Mouse (Mus musculus): ENCODE data around the gene Npy4r. TPM values are rescaled to one million over a fixed set of nuclear protein-coding genes. Genes with fewer than 3 reads are reported as not detected.

Npy4r gene
- polyA plus RNA-seq, 1 experiment from 2014 or later, result not detected

DNA sequence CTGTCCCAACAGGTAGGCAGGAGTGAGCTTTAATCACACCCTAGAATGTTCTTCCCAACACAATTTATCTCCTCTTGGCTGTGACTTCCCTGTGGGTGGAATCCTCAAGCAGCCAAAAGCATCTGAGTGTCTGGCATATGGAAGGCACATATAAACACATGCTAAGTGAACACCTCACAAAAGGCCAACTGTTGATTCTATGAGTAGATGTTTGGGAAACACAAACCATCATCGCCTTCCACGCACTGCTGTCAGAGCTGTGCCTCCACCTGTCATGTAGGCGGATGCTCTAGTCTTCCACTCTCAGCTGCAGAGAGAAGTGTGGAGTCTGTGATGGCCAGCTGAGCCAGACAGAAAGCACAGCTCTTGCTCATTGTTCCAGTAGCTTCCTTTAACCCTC, 27.1 kb upstream of the Npy4r start:
- H3K4me2 ChIP-seq, result no peak overlapping the region
- H3K27ac ChIP-seq (ENCODE audit: low read depth, low read length), result no peak overlapping the region
- H3K9ac ChIP-seq (ENCODE audit: low read length), result no peak overlapping the region
- H3K36me3 ChIP-seq (ENCODE audit: control insufficient read depth, insufficient read depth, low read length), result no peaks in the 10 kb centered on the region
- no peaks in the 10 kb centered on the region for H3K27me3 ChIP-seq (ENCODE audit: control insufficient read depth, insufficient read depth, low read length)
- H3K4me1 ChIP-seq (ENCODE audit: control insufficient read depth, insufficient read depth, low read length), result no peaks in the 10 kb centered on the region
- no peak overlapping the region for H3K4me3 ChIP-seq (ENCODE audit: low read depth, low read length)
- H3K9me3 ChIP-seq (ENCODE audit: control insufficient read depth, low read length), result no peaks in the 10 kb centered on the region
- ATAC-seq (ENCODE audit: low FRiP score), result no peak
- WGBS, result 88% methylated on average over 3 of the region's 3 CpGs
- no peak for DNase-seq (ENCODE audit: low spot score, missing footprints)

DNA sequence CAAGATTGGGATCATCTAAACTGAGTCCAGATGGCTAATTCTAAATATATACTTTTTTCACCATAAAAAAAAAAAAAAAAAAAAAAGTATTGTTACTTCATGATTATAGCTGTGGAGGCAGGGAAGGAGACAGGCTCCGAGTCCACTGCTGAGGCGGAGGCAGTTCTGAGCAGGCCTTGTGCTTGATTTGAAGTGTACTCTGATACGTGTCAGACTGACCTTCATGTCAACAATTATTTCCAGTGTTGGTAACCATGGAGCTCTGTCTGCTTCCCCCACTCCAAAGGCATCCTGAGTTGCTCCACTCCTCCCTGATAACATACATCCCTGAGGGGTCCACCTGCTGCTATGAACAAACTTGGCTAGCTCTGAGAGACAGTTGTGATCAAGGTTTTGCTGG, 18.8 kb upstream of the Npy4r start:
- H3K27me3 ChIP-seq (ENCODE audit: control insufficient read depth, insufficient read depth, low read length), result no peaks in the 10 kb centered on the region
- H3K4me3 ChIP-seq (ENCODE audit: low read depth, low read length), result no peak overlapping the region
- H3K9ac ChIP-seq (ENCODE audit: low read length), result no peak overlapping the region
- H3K9me3 ChIP-seq (ENCODE audit: control insufficient read depth, low read length), result no peaks in the 10 kb centered on the region
- DNase-seq (ENCODE audit: low spot score, missing footprints) (no peak), ATAC-seq (ENCODE audit: low FRiP score) (no peak)
- H3K36me3 ChIP-seq (ENCODE audit: control insufficient read depth, insufficient read depth, low read length), result no peaks in the 10 kb centered on the region
- H3K27ac ChIP-seq (ENCODE audit: low read depth, low read length), result no peak overlapping the region
- WGBS, result 96% methylated on average over 3 of the region's 3 CpGs
- H3K4me1 ChIP-seq (ENCODE audit: control insufficient read depth, insufficient read depth, low read length), result no peaks in the 10 kb centered on the region
- H3K4me2 ChIP-seq, result no peak overlapping the region

DNA sequence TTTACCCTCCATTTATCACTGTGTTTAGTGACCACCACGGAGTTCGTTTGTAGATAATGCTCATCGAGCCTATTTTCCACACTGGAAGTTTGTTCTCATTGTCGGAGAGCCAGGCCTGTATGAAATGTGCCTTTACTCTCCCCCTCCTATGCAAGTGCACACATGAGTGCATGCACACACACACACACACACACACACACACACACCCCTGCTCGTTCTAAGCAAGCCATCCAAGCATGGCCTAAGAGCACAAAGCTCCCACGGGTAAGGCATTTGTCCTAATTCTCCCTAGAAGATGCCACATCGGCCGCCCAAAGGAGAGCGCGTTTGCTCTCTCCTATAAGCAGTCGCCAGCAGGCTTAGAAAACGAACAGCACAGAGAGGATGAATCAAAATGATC, 3.5 kb upstream of the Npy4r start:
- no peak for DNase-seq (ENCODE audit: low spot score, missing footprints)
- Histone ChIP-seq H3K4me1 (ENCODE audit: control insufficient read depth, insufficient read depth, low read length) (no peaks in the 10 kb centered on the region), H3K4me2 (no peak overlapping the region), H3K36me3 (ENCODE audit: control insufficient read depth, insufficient read depth, low read length) (no peaks in the 10 kb centered on the region), H3K9ac (ENCODE audit: low read length) (no peak overlapping the region), H3K27ac (ENCODE audit: low read depth, low read length) (no peak overlapping the region), H3K9me3 (ENCODE audit: control insufficient read depth, low read length) (no peaks in the 10 kb centered on the region), H3K4me3 (ENCODE audit: low read depth, low read length) (no peak overlapping the region), H3K27me3 (ENCODE audit: control insufficient read depth, insufficient read depth, low read length) (no peaks in the 10 kb centered on the region)
- 54% methylated on average over 12 of the region's 12 CpGs for WGBS
- no peak for ATAC-seq (ENCODE audit: low FRiP score)

DNA sequence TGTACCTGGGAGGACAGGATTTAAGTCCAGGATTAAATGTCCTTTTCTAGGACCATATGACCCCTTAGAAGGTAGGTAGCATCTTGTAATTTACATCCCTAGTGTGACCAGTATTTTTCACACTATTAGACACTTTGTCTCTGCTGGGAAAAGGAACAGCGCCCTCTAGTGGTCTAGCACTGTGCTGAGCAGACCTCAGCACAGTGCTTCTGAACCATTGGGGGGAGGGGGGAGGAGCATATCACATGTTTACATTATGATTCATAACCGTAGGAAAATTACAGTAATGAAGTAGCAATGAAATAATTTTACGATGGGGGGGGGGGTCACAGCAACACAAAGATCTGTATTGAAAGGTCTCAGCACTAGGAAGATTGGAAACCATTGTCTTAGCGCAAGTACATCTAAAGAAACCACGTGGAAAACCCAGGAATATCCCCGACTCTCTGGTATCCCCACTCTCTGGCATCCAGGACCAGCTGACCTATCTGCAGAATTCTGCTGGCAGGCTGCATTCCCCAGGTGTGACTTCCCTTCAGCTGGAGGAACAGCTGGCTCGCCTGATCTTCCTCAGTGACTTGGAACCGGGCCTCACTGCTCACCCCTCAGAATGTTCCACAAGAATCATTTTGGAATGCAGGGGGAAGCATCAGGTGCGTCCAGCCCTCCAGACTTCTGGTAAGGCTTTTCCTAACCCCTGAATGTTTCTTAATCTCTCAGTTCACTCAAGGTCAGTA, 2.5 kb upstream of the Npy4r start:
- H3K4me3 ChIP-seq (ENCODE audit: low read depth, low read length), result no peak overlapping the region
- 57% methylated on average over 9 of the region's 9 CpGs for WGBS
- no peak overlapping the region for H3K9ac ChIP-seq (ENCODE audit: low read length)
- no peaks in the 10 kb centered on the region for H3K4me1 ChIP-seq (ENCODE audit: control insufficient read depth, insufficient read depth, low read length)
- ATAC-seq (ENCODE audit: low FRiP score) (peak; percentile 70; the same call in 1 of the 2 replicates), DNase-seq (ENCODE audit: low spot score, missing footprints) (peak; percentile 90)
- no peaks in the 10 kb centered on the region for H3K27me3 ChIP-seq (ENCODE audit: control insufficient read depth, insufficient read depth, low read length)
- H3K36me3 ChIP-seq (ENCODE audit: control insufficient read depth, insufficient read depth, low read length), result no peaks in the 10 kb centered on the region
- H3K27ac ChIP-seq (ENCODE audit: low read depth, low read length), result no peak overlapping the region
- no peak overlapping the region for H3K4me2 ChIP-seq
- no peaks in the 10 kb centered on the region for H3K9me3 ChIP-seq (ENCODE audit: control insufficient read depth, low read length)

DNA sequence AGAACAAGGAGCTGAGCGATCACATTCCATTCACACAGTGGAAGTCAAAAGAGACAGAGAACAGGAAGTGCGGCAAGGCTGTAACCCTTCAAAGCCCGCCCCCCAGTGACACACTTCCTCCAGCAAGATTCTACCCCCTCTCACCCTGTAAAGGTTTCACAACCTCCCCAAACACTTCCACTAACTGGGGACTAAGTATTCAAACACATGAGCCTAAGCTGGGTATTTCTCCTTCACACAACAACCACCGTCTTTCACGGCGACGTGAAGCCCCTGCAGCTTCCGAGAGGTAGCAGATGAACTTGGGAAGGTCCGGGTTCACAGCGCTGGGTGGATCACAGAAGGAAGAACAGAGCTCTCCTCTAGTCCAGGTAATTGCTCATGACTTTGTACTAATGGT, 9.4 kb downstream of the Npy4r start:
- Histone ChIP-seq H3K27me3 (ENCODE audit: control insufficient read depth, insufficient read depth, low read length) (no peaks in the 10 kb centered on the region), H3K9ac (ENCODE audit: low read length) (no peak overlapping the region), H3K27ac (ENCODE audit: low read depth, low read length) (no peak overlapping the region), H3K36me3 (ENCODE audit: control insufficient read depth, insufficient read depth, low read length) (no peaks in the 10 kb centered on the region), H3K4me2 (no peak overlapping the region), H3K9me3 (ENCODE audit: control insufficient read depth, low read length) (no peaks in the 10 kb centered on the region), H3K4me1 (ENCODE audit: control insufficient read depth, insufficient read depth, low read length) (no peaks in the 10 kb centered on the region), H3K4me3 (ENCODE audit: low read depth, low read length) (no peak overlapping the region)
- ATAC-seq (ENCODE audit: low FRiP score) (no peak), DNase-seq (ENCODE audit: low spot score, missing footprints) (no peak)
- WGBS, result 92% methylated on average over 10 of the region's 10 CpGs

DNA sequence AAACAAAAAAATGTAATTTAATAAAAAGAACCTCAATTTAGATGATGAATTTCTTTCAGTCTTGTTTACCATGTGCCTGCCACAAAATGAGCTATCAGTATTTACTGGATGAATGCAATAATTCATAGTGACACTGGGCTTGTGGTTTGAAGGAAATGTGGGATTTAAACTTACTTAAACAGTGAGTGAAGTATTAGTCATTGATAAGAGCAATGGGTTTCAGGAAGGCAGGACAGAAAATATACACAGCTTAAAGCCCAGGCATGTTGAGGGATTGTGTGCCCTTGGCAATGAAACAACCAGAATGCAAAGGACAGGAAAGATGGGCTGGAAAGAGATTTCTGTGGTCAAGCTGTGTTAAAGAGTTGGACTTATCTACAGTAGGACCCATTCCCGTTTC, 10.0 kb downstream of the Npy4r start:
- 85% methylated on average over 1 of the region's 1 CpGs for WGBS
- no peaks in the 10 kb centered on the region for H3K27me3 ChIP-seq (ENCODE audit: control insufficient read depth, insufficient read depth, low read length)

DNA sequence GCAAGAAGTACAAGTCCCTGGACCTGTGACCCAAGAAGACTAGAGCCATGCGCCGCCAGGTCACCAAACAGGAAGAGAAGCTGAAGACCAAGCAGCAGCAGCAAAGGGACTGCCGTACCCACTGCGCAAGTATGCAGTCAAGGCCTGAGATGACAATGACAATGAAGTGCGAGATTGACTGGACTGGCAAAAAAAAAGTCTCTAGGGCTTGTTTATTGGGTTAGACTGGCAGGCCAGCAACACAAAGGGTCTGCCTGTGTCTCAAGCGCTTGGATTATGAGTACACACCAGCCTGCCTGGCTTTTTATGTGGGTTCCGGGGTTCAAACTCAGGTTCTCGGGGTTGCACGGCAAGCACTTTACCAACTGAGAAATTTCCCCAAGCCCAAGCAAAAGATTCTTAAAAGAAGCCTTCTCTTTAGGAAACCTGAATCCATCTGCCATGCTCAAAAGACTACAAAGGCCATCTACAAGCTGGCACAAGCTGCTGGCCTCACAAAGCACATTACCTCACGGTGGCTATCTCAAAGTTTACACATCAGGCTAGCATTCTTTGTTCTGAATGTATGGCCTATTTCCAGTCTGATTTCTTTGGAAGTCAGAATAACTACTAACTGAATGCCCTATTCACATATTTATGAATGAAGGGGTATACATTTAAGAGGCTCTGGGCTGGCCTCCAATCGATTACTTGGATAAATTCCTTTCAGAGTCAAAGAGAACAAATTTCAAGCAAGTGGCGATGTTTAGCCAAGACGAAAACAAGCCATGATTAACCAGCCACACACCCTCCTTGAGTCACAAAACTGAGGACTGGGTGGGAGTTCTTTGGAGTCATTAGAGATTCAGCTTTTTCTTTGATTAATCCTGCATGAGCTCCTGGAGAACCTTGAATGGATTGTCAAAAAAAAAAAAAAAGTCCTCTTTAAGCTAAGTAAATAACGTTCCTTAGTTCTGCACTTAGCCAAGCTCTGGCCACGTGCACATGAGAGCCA, 12.3 kb downstream of the Npy4r start:
- Histone ChIP-seq H3K27me3 (ENCODE audit: control insufficient read depth, insufficient read depth, low read length) (no peaks in the 10 kb centered on the region), H3K9me3 (ENCODE audit: control insufficient read depth, low read length) (no peaks in the 10 kb centered on the region), H3K9ac (ENCODE audit: low read length) (no peak overlapping the region), H3K4me2 (no peak overlapping the region), H3K27ac (ENCODE audit: low read depth, low read length) (no peak overlapping the region), H3K4me1 (ENCODE audit: control insufficient read depth, insufficient read depth, low read length) (no peaks in the 10 kb centered on the region), H3K36me3 (ENCODE audit: control insufficient read depth, insufficient read depth, low read length) (no peaks in the 10 kb centered on the region), H3K4me3 (ENCODE audit: low read depth, low read length) (no peak overlapping the region)
- WGBS, result 81% methylated on average over 15 of the region's 15 CpGs
- DNase-seq (ENCODE audit: low spot score, missing footprints) (no peak), ATAC-seq (ENCODE audit: low FRiP score) (no peak)

More for the DNA sequence above, 10.0 kb downstream of the Npy4r start:
- Histone ChIP-seq H3K9ac (ENCODE audit: low read length) (no peak overlapping the region), H3K27ac (ENCODE audit: low read depth, low read length) (no peak overlapping the region), H3K9me3 (ENCODE audit: control insufficient read depth, low read length) (no peaks in the 10 kb centered on the region), H3K4me2 (no peak overlapping the region), H3K36me3 (ENCODE audit: control insufficient read depth, insufficient read depth, low read length) (no peaks in the 10 kb centered on the region), H3K4me3 (ENCODE audit: low read depth, low read length) (no peak overlapping the region), H3K4me1 (ENCODE audit: control insufficient read depth, insufficient read depth, low read length) (no peaks in the 10 kb centered on the region)
- ATAC-seq (ENCODE audit: low FRiP score) (no peak), DNase-seq (ENCODE audit: low spot score, missing footprints) (no peak)

DNA sequence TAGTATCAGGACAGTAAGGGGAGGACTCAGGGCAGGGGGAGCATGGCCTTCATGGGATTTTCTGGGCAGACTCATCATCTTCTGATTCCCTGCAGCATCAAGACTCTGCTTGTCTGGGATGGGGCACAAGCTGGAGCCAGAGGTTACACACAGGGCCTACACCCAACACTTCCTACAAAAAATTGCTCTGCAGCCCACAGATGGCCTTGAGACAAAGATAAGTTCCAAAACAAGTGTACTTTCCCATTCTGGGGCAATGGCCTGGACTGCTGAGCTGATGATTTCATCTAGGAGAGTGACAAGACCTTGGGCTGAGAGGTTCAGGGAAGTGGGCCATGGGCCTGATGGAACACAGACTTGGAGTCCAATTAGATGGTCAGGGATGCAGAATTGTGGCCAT, 16.9 kb downstream of the Npy4r start:
- no peaks in the 10 kb centered on the region for H3K36me3 ChIP-seq (ENCODE audit: control insufficient read depth, insufficient read depth, low read length)
- no peaks in the 10 kb centered on the region for H3K9me3 ChIP-seq (ENCODE audit: control insufficient read depth, low read length)
- H3K4me1 ChIP-seq (ENCODE audit: control insufficient read depth, insufficient read depth, low read length), result no peaks in the 10 kb centered on the region
- no peak for ATAC-seq (ENCODE audit: low FRiP score)
- H3K27me3 ChIP-seq (ENCODE audit: control insufficient read depth, insufficient read depth, low read length), result no peaks in the 10 kb centered on the region
- H3K9ac ChIP-seq (ENCODE audit: low read length), result no peak overlapping the region
- DNase-seq (ENCODE audit: low spot score, missing footprints), result no peak
- no peak overlapping the region for H3K27ac ChIP-seq (ENCODE audit: low read depth, low read length)
- H3K4me2 ChIP-seq, result no peak overlapping the region
- no peak overlapping the region for H3K4me3 ChIP-seq (ENCODE audit: low read depth, low read length)

DNA sequence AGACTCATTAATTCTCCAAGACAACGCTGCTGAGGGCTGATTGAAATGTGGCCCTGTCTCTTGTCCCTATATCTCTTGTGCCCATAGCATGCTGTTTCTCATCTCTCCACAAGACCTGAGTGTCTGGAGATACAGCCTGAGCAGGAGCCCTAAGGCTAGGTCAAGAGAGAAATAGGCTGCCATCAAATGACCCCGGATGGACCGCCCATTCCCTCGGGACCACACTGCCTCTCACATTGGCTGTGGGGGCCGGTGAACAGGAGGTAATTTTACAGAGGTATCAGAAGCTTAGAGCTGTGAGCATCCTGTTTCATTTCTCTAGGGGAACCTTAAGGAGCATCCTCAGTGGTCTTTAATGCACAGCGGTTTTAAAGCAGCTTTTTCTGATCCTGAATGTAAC, 21.1 kb downstream of the Npy4r start:
- Histone ChIP-seq H3K9ac (ENCODE audit: low read length) (no peak overlapping the region), H3K4me3 (ENCODE audit: low read depth, low read length) (no peak overlapping the region), H3K27me3 (ENCODE audit: control insufficient read depth, insufficient read depth, low read length) (no peaks in the 10 kb centered on the region), H3K9me3 (ENCODE audit: control insufficient read depth, low read length) (no peaks in the 10 kb centered on the region), H3K36me3 (ENCODE audit: control insufficient read depth, insufficient read depth, low read length) (no peaks in the 10 kb centered on the region), H3K27ac (ENCODE audit: low read depth, low read length) (no peak overlapping the region), H3K4me2 (no peak overlapping the region), H3K4me1 (ENCODE audit: control insufficient read depth, insufficient read depth, low read length) (no peaks in the 10 kb centered on the region)
- WGBS, result 85% methylated on average over 6 of the region's 6 CpGs
- DNase-seq (ENCODE audit: low spot score, missing footprints) (no peak), ATAC-seq (ENCODE audit: low FRiP score) (no peak)

All from midbrain, embryonic 11.5 days (tissue).